Mouse (Mus musculus): ENCODE measurements around the gene Grk3. TPM values are rescaled to one million over a fixed set of nuclear protein-coding genes. Genes with fewer than 3 reads are reported as not detected.
A peak's percentile ranks its signal among the peaks of the same experiment; 100 is the strongest.

The Grk3 gene
- polyA plus RNA-seq, 2 experiments = 7.5 to 13.1 TPM

GRCm38 (mm10) chr5:112977089-112977488 lies 38.5 kb downstream of the Grk3 start:
- WGBS = 85% methylated on average over 5 of the region's 5 CpGs
- no peak overlapping the region for H3K4me2 ChIP-seq (replicated peaks; ENCODE audit: low read depth, low read length, severe bottlenecking)
- no peak for TF ChIP-seq POLR2A (IDR thresholded peaks at IDR 0.05; ENCODE audit: borderline replicate concordance, extremely low read depth, insufficient read depth, insufficient read length)
- H3K9ac ChIP-seq (ENCODE audit: low read depth, low read length, severe bottlenecking) = no peak overlapping the region
- no peaks in the 10 kb centered on the region for H3K27me3 ChIP-seq (ENCODE audit: control insufficient read depth, insufficient read depth, low read length)
- no peaks in the 10 kb centered on the region for H3K36me3 ChIP-seq (ENCODE audit: control insufficient read depth, insufficient read depth, low read length)
- DNase-seq (ENCODE audit: low spot score) (no peak), ATAC-seq (ENCODE audit: low FRiP score, low read depth) (no peak)
- no peak overlapping the region for H3K4me3 ChIP-seq (replicated peaks; ENCODE audit: low read length)
- H3K4me1 ChIP-seq (ENCODE audit: control insufficient read depth, insufficient read depth, low read length) = peaks cover 17% of the 10 kb centered on the region
- H3K27ac ChIP-seq (replicated peaks; ENCODE audit: low read depth, low read length) = no peak overlapping the region
- H3K9me3 ChIP-seq (ENCODE audit: control insufficient read depth, low read length) = no peaks in the 10 kb centered on the region

DNA sequence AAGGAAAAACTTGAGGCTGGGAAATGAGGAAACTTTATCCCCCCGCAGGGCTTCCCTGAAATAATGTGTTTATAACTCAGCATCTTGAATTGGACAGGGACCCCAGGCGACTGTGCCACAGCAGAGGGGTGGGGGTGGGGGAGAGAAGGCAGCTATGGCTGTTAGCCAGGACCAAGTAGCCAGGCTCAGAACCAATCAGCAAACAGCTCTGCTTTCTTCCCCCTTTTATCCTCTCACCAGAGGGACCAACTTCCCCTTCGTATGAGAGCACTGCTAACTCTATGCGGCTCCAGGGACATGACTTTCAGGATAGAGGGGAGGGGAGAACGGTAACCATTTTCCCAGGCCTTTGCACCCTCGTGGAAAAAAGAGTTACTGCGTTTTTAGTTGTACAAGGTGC lies 42.0 kb downstream of the Grk3 start:
- H3K36me3 ChIP-seq (ENCODE audit: control insufficient read depth, insufficient read depth, low read length) = no peaks in the 10 kb centered on the region
- no peak for DNase-seq (ENCODE audit: low spot score)
- H3K9ac ChIP-seq (ENCODE audit: low read depth, low read length, severe bottlenecking) = no peak overlapping the region
- peak; percentile 41; the same call in 1 of the 2 replicates for ATAC-seq (ENCODE audit: low FRiP score, low read depth)
- no peaks in the 10 kb centered on the region for H3K27me3 ChIP-seq (ENCODE audit: control insufficient read depth, insufficient read depth, low read length)
- no peak overlapping the region for H3K4me2 ChIP-seq (replicated peaks; ENCODE audit: low read depth, low read length, severe bottlenecking)
- no peak overlapping the region for H3K4me3 ChIP-seq (replicated peaks; ENCODE audit: low read length)
- WGBS = 21% methylated on average over 7 of the region's 7 CpGs
- no peak overlapping the region for H3K27ac ChIP-seq (replicated peaks; ENCODE audit: low read depth, low read length)
- H3K4me1 ChIP-seq (ENCODE audit: control insufficient read depth, insufficient read depth, low read length) = peaks cover 17% of the 10 kb centered on the region
- H3K9me3 ChIP-seq (ENCODE audit: control insufficient read depth, low read length) = no peaks in the 10 kb centered on the region
- TF ChIP-seq POLR2A (IDR thresholded peaks at IDR 0.05; ENCODE audit: borderline replicate concordance, extremely low read depth, insufficient read depth, insufficient read length) = no peak

DNA sequence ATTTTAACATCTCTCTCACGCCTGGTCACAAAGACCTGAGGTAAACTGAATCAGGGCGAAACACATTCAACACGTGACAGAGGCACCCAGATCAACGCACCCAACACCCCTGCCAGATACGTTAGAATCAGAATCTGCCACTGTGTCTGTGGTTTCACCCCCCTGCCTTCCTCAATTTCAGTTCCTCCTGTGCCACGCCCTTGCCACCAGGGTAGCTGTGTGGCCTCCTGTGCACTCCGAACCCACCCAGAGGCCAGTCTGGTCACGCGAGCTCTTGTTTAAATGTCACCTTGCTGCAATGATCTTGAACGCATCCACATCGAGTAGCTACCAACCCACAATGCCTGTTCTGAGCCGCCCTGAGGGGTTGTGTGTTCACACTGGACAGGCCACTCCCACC lies 43.3 kb downstream of the Grk3 start:
- no peak overlapping the region for H3K4me3 ChIP-seq (replicated peaks; ENCODE audit: low read length)
- H3K9me3 ChIP-seq (ENCODE audit: control insufficient read depth, low read length) = no peaks in the 10 kb centered on the region
- no peaks in the 10 kb centered on the region for H3K36me3 ChIP-seq (ENCODE audit: control insufficient read depth, insufficient read depth, low read length)
- TF ChIP-seq POLR2A (IDR thresholded peaks at IDR 0.05; ENCODE audit: borderline replicate concordance, extremely low read depth, insufficient read depth, insufficient read length) = no peak
- H3K27ac ChIP-seq (replicated peaks; ENCODE audit: low read depth, low read length) = no peak overlapping the region
- ATAC-seq (ENCODE audit: low FRiP score, low read depth) (no peak), DNase-seq (ENCODE audit: low spot score) (no peak)
- peaks cover 17% of the 10 kb centered on the region for H3K4me1 ChIP-seq (ENCODE audit: control insufficient read depth, insufficient read depth, low read length)
- H3K27me3 ChIP-seq (ENCODE audit: control insufficient read depth, insufficient read depth, low read length) = no peaks in the 10 kb centered on the region
- H3K4me2 ChIP-seq (replicated peaks; ENCODE audit: low read depth, low read length, severe bottlenecking) = no peak overlapping the region
- no peak overlapping the region for H3K9ac ChIP-seq (ENCODE audit: low read depth, low read length, severe bottlenecking)
- 77% methylated on average over 12 of the region's 12 CpGs for WGBS

DNA sequence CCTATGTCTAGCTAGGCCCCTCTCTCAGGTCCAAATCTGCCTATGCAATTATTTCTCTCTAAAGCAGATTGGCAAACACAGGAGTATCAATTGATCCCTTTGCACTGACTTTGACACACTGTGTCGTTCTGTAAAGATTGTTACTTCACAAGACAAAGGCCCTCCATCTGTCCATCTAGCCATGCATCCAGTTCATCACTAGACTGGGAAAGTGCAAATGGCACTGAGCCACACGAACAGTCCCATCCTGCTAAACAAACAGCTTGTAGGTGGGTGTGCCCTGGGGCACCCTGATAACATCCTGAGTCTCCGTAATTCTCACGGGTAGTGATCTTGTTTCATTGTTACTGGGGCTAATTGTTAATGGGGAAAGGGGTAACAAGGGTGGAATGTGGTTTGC lies 52.1 kb downstream of the Grk3 start:
- no peak for TF ChIP-seq POLR2A (IDR thresholded peaks at IDR 0.05; ENCODE audit: borderline replicate concordance, extremely low read depth, insufficient read depth, insufficient read length)
- Histone ChIP-seq H3K9me3 (ENCODE audit: control insufficient read depth, low read length) (no peaks in the 10 kb centered on the region), H3K36me3 (ENCODE audit: control insufficient read depth, insufficient read depth, low read length) (no peaks in the 10 kb centered on the region), H3K4me1 (ENCODE audit: control insufficient read depth, insufficient read depth, low read length) (peaks cover 6% of the 10 kb centered on the region; the same call in 1 of the 2 replicates), H3K27ac (replicated peaks; ENCODE audit: low read depth, low read length) (no peak overlapping the region), H3K4me3 (replicated peaks; ENCODE audit: low read length) (no peak overlapping the region), H3K27me3 (ENCODE audit: control insufficient read depth, insufficient read depth, low read length) (no peaks in the 10 kb centered on the region), H3K4me2 (replicated peaks; ENCODE audit: low read depth, low read length, severe bottlenecking) (no peak overlapping the region), H3K9ac (ENCODE audit: low read depth, low read length, severe bottlenecking) (no peak overlapping the region)
- WGBS = 46% methylated on average over 4 of the region's 4 CpGs
- DNase-seq (ENCODE audit: low spot score) = no peak
- no peak for ATAC-seq (ENCODE audit: low FRiP score, low read depth)

GRCm38 (mm10) chr5:112962166-112962565 lies 53.4 kb downstream of the Grk3 start:
- Histone ChIP-seq H3K36me3 (ENCODE audit: control insufficient read depth, insufficient read depth, low read length) (no peaks in the 10 kb centered on the region), H3K27ac (replicated peaks; ENCODE audit: low read depth, low read length) (no peak overlapping the region), H3K4me3 (replicated peaks; ENCODE audit: low read length) (no peak overlapping the region), H3K9ac (ENCODE audit: low read depth, low read length, severe bottlenecking) (no peak overlapping the region), H3K4me2 (replicated peaks; ENCODE audit: low read depth, low read length, severe bottlenecking) (no peak overlapping the region), H3K27me3 (ENCODE audit: control insufficient read depth, insufficient read depth, low read length) (no peaks in the 10 kb centered on the region), H3K9me3 (ENCODE audit: control insufficient read depth, low read length) (no peaks in the 10 kb centered on the region), H3K4me1 (ENCODE audit: control insufficient read depth, insufficient read depth, low read length) (peaks cover 6% of the 10 kb centered on the region; the same call in 1 of the 2 replicates)
- ATAC-seq (ENCODE audit: low FRiP score, low read depth) (no peak), DNase-seq (ENCODE audit: low spot score) (no peak)
- TF ChIP-seq POLR2A (IDR thresholded peaks at IDR 0.05; ENCODE audit: borderline replicate concordance, extremely low read depth, insufficient read depth, insufficient read length) = no peak
- 81% methylated on average over 6 of the region's 6 CpGs for WGBS

- no peaks in the 10 kb centered on the region for H3K27me3 ChIP-seq (ENCODE audit: control insufficient read depth, insufficient read depth, low read length)
- H3K9ac ChIP-seq (ENCODE audit: low read depth, low read length, severe bottlenecking) = no peak overlapping the region
- no peak overlapping the region for H3K27ac ChIP-seq (replicated peaks; ENCODE audit: low read depth, low read length)
- no peaks in the 10 kb centered on the region for H3K9me3 ChIP-seq (ENCODE audit: control insufficient read depth, low read length)
- no peak overlapping the region for H3K4me2 ChIP-seq (replicated peaks; ENCODE audit: low read depth, low read length, severe bottlenecking)
- no peak for TF ChIP-seq POLR2A (IDR thresholded peaks at IDR 0.05; ENCODE audit: borderline replicate concordance, extremely low read depth, insufficient read depth, insufficient read length)
- H3K4me3 ChIP-seq (replicated peaks; ENCODE audit: low read length) = no peak overlapping the region
- ATAC-seq (ENCODE audit: low FRiP score, low read depth) (no peak), DNase-seq (ENCODE audit: low spot score) (no peak)
- peaks cover 8% of the 10 kb centered on the region; the same call in 1 of the 2 replicates for H3K4me1 ChIP-seq (ENCODE audit: control insufficient read depth, insufficient read depth, low read length)
- no peaks in the 10 kb centered on the region for H3K36me3 ChIP-seq (ENCODE audit: control insufficient read depth, insufficient read depth, low read length)
- WGBS = 29% methylated on average over 3 of the region's 3 CpGs
Measured at GRCm38 (mm10) chr5:112960911-112961310, 54.7 kb downstream of the Grk3 start.
